Mouse (Mus musculus): ENCODE data around the gene Tuba4a.

The Tuba4a gene

DNA sequence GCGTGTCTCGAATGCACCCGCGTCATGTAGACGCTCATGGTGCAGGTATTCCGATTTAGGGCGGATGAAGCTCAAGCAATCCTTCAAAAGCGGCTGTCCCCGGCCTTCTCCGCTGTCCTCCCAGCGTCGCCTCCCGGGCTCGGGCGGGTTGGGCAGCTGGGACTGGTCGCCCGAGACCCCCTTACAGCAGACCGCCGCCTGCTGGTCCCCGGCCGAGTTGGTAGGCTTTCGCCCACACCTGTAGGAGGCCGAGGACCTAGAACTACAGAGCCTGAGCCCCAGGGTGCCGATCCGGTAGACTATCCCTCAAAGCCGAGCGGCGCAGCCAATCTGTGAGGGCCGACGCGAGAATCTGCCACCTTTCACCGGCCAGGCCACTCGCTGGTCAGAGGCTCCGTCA, at the start of gene Tuba4a:
Tuba4a (minus strand) TSS at position 335 of the 400 bp plus-strand sequence.
- no peak for DNase-seq (ENCODE audit: low spot score)

- no peak for DNase-seq (ENCODE audit: low spot score)
These were observed 44.6 kb upstream of the Tuba4a start, which contains the start of gene Ptprn for GRCm38 (mm10) chr1:75264091-75264880. Ptprn (minus strand) TSS chr1:75264502.

DNA sequence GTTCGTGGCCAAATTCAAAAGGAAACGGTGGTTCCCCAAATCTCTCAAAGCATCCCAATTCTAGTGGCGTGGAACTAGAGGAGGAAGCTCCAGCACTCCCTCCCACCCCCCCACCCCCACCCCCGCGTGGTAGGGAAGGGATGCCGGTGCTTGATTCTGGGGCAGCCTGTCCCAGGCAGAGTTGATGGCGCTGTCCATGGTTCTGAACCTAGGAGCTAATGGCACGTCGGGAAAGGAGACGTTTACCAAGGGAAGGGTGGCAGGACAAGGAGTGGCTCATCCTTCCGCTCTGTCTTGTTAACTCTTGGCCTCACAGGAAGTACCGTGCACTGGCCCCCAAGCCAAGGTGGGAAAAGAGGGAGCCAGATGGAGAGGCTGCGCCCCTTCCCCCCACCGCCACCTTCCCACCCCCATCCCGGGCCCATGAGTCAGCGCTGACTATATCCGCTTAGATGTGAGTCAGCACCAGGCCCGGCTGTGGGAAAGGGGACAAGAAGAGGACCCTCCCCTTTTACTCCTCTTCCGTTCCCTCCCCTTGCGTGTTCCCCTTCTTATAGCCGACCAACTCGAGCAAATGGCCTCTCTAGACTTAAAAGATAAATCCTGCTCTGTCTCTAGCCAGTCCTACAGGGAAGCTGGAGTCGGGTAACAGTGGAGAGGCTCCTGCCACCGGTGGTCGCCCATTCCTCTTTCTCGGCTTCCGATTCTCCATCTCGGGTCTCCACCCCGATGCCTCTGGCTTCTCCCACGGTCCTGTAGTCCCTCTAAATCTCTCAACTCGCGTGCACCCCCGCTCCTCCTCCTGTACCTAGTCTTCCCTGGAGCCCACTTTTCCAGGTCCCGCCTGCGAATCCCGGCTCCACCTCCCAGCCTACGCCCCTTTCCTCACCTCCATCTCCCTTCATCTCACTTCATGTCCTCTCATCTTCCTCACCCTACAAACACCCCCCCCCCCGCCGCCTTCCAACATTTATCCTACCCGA, 43.6 kb upstream of the Tuba4a start:
- DNase-seq (ENCODE audit: low spot score), result peak; percentile 38

DNA sequence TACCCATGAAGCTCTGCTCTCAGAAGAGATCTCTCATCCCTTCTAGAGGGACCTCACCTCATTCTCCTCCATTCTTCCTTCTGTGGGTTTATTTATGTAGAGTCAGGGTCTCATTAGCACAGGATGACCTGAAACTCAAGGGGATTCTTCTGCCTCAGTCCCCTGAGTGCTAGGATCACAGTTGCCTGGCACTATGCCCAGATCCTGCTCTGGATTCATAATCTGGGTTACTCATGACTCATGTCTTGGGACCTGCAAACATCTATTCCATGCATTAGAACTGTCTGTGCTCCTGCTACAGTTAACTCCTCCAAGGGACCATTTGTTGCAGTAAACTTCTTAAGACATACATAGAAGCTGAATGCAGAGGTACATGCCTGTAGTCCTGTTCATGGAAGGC, 41.6 kb upstream of the Tuba4a start:
- DNase-seq (ENCODE audit: low spot score), result no peak

DNA sequence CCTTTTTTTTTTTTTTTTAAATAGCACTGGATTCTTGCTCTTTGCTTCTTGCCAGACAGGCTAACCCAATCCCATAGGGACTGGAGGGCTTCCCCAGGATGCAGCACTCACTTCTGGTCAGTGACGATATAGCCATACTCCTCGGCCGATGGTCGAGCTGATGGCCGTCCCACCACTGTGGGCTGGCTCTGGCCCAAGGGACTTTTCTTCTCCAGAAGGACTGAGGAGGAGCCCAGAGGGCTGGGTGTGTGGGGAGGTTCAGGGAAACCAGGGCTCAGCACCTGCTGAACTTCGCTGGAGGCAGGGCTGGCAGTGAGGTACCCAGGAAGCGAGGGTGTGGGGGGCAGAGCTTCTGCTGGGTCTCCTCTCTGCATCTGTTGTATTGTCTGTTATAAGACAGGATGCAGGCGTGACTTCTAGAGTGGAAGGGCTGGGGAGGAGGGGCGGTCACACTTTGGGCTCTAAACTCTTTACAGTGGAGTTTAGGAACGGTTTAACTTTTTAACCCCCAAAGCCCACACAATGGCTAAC, 35.9 kb upstream of the Tuba4a start:
- no peak for DNase-seq (ENCODE audit: low spot score)

GRCm38 (mm10) chr1:75254625-75255013, 35.0 kb upstream of the Tuba4a start:
- no peak for DNase-seq (ENCODE audit: low spot score)

DNA sequence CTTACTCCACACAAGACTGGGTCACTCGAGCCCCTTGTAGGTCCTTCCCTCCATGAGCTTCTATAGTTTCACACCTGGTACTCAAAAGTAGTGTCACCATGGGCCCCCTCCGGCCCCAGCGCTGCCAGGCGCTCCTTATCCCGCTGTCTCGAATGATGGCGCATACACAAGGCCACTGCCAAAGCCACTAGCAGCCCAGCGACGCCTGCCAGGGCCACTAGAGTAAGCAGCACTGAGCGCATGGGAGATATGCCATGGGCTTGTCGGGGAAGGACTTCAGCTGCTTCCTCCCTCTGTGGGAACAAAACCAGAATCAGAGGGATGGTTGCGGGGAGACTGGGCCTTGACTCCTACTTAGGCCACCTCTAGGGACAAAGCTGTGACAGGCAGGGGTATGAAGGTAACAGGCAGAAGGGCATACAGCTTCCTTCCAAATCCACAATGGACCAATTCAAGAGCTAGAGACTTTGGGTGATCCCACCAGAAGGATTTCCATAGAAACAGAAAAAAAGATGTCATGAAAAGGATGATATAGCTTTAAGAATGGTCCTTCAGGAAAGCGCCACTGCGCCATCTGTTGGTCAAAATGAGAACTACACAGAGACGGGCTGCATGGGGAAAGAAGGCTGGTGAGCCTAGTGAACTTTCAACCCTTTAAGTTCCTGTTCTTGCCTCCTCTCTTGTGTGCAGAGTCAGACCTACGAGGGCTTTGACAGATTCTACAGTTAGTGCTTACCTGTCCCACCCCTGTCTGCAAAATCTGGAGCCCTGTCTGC, 34.4 kb upstream of the Tuba4a start:
- DNase-seq (ENCODE audit: low spot score), result peak; percentile 74

DNA sequence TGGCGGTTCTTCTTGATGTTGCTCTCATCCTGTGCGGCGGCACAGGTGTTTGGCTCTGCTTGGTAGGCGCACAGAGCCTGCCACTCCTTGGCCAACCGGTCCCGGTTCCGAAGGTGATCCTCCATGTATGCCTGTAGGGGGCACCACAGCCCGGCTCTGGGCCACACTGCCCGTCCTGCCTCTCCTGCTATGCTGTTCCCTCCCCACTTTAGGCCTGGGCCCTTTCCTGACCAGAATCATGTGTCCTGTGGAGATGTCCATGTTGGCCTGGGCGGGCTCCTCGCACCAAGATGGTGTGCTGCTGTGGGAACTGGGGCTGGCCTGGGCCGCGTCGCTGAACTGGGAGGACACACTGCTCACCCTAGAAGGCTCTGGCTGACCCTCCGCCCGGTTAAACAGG, 33.4 kb upstream of the Tuba4a start:
- no peak for DNase-seq (ENCODE audit: low spot score)

DNA sequence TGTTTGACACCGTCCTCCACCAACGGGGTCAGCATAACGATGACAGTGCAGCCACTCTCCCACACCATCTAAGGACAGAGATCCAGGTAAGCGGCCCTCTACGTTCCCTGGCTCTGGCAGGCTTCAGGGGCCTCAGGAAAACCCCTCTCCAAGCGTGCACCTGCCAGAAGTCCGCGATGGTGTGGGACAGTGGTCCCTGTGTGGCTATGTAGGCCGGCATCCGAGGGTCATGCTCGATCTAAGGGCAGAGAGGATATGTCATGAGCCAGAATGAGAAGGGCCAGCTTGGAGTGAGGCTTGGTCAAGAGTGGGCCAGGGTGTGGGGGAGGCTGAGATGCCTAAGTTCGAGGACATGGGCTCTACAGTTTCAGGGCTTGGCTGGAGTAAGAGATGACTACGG, 32.6 kb upstream of the Tuba4a start:
- DNase-seq (ENCODE audit: low spot score), result no peak

DNA sequence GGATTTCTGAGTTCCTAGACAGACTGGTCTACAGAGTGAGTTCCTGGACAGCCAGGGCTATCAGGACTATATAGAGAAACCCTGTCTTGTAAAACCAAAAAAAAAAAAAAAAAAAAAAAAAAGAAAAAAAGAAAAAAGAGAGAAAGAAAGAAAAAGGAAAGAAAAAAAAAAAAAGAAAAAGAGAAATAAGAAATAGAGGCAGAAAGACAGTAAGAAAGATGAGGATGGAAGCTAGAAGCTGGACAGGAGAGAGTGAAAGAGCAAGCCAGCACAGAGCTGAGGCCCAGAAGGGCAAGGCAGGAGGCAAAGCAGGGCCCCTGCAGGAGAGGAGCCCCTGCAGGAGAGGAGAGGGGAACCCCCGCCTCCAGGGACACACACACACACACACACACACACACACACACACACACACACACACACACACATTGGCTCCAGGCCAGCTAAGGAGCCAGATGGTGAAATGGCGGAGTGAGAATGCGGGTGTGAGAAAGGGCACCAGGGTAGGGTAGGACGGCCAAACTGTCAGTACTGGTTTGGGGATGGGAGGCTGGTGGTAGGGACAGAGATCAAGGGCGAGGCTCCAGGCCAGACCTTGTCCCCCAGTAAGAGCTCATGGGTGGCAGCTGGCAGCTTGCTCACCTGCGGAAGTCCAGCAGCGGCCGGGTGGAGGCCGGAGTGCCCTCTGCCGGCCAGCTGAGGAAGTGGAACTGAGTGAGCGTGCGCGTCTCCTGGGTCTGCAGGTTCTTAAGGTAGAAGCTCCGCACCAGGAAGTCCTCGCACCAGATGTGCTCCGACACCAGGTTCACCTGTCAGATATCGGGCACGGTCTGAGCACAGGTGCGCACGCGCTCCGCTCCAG, 31.7 kb upstream of the Tuba4a start:
- DNase-seq (ENCODE audit: low spot score), result peak; percentile 89

- no peak for DNase-seq (ENCODE audit: low spot score)
These were observed 30.8 kb upstream of the Tuba4a start for GRCm38 (mm10) chr1:75250498-75250897.

DNA sequence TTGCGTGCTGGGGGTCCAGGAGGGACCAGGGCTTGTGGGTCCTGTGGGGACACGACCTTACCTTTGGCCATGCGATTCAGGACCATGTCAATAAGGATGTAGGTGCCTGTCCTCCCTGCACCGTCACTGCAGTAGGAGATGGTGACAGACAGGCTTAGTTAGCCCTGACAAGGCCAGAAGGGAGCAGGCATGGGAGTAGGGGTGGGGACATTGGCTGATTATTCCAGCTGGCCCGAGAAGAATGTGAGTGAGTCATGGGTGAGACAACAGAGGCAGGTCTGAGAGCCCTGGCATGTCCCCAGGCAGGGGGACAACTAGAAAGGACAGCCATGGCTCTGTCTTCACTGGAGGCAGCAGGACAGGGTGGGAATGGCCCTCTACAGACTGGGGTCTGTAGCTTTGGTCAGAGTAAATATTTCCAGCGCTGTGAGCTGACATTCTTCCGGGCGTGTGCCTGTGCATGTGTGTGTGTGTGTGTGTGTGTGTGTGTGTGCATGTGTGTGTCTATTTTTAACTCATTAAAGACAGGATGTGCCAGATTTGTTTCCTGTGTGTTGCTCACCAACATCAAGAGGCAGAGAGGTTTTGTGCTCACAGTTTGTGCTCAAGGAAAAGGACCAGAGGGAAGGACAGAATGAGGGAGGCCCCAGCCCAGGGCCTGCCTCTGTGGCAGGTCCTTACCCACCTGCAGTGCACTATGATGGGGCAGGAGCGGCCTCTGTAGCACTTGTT, 28.5 kb upstream of the Tuba4a start:
- DNase-seq (ENCODE audit: low spot score), result peak; percentile 66

DNA sequence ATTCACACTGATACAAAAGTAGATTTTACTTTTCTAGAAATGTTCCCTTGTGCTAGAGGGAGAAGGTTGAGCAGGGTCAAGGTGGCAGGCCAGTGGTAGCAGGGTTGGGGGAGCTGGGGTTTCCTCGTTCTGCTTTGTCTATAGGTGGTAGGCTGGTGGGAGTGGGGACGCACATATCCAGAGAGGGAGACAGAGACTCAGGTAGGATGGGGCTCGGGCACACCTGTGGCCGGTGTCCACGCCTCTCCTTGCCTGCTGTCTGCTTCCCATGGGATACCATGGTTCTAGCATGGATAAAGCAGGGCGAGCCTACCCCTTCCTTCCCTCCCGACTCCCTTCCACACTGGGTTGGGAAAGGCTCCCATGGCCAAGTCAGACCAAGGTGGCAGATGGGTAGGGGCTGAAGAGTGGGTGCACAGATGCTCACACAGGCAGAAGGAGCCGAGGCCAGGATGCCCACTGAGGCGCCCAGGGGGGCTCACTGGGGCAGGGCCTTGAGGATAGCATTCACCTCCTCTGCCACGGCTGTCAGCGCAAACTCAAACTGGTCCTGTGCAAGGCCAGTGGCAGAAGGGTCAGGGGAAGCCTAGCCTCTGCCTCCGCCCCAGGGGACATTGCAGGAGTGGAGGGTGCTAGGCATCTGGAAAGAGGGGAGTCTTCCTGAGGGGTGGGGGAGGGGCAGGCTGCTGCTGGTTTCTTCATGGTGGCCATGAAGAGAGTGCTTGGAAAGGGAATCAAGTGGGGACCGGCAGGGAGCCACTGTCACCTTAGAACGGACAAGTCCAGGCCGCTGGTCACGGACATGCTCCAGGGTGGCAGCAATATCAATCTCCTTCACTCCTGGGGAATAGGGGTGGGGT, 27.6 kb upstream of the Tuba4a start:
- DNase-seq (ENCODE audit: low spot score), result no peak

- peak; percentile 45 for DNase-seq (ENCODE audit: low spot score)
These were observed 25.2 kb upstream of the Tuba4a start for GRCm38 (mm10) chr1:75244836-75245235.

DNA sequence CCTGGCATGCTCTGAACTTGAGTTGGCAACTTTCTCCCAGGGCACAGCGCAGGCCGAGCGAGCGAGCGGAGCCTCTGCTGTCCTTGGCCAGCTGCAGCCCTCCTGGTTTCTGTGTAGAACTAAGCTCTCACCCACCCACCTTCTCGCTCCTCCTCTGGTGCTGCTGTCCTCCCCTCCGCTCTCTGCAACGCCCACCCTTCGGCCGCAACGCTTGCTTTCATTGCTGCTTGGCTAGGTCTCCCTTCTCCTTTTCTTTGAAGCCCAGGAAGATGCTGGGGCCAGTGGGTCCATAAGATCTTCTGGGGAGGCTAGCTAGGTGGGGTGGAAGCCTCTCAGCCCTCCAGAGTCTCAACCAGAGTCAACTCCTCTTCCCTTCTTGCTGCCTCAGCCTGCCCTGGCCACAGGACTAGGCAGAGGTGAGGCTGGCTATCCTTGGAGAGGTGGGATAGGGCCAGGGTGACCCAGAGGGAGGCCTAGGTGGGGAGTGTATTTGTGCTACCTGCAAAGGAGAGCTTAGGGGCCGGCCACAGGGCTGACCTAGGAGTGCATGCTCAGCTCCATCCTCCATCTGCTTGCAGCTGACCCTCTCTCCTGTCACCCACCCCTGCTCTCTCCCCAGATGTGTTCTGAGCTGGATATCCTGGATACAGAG, 24.6 kb upstream of the Tuba4a start:
- no peak for DNase-seq (ENCODE audit: low spot score)

DNA sequence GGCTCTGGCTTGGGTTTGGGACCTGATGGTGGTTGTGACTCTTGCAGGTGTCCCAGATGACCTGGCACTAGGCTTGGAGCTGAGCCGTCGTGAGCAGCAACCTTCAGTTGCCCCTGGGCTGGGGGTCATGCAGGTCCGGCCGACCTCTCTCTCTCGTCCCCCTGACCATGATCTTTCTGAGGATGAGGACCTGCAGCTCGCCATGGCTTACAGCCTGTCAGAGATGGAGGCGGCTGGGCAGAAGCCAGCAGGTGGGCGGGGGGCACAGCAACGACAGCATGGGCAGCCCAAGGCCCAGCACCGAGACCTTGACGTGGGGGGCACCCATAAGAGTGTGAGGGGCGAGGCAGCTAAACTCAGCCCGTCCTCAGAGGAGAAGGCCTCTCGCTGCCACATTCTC, 23.7 kb upstream of the Tuba4a start:
- no peak for DNase-seq (ENCODE audit: low spot score)

- DNase-seq (ENCODE audit: low spot score), result no peak
These were observed 19.9 kb upstream of the Tuba4a start for GRCm38 (mm10) chr1:75239591-75239990.
